Mouse (Mus musculus) spleen, adult 2 months (tissue): ENCODE data around the gene Kcnt2. TPM values are rescaled to one million over a fixed set of nuclear protein-coding genes. Genes with fewer than 3 reads are reported as not detected.

Experiments used
- DNase-seq, 2 experiments: peaks; one replicate each; pipeline versions ENCODE4 v3.0.0 to v3.0.0-alpha.2; 2012 to 2021; ENCODE audit warnings: low spot score in 2 of 2, low read depth in 1 of 2
- H3K27ac ChIP-seq: fragments of 200-500 bp; 2 replicates; pipeline ENCODE4 v1.5.1; 2012; ENCODE audit warnings: low read length, inconsistent platforms; ENCODE audit not compliant: insufficient read depth
- H3K27me3 ChIP-seq: fragments of 200-500 bp; 2 replicates; pipeline ENCODE4 v1.6.1; 2012; ENCODE audit warnings: mild to moderate bottlenecking, moderate library complexity, low read length, inconsistent platforms; ENCODE audit not compliant: control insufficient read depth, insufficient read depth
- H3K36me3 ChIP-seq: fragments of 200-500 bp; 2 replicates; pipeline ENCODE4 v1.6.1; 2012; ENCODE audit warnings: mild to moderate bottlenecking, low read length, inconsistent platforms; ENCODE audit not compliant: control insufficient read depth, insufficient read depth
- H3K4me1 ChIP-seq: fragments of 200-500 bp; 2 replicates; pipeline ENCODE4 v1.6.1; 2011; ENCODE audit warnings: inconsistent platforms; ENCODE audit not compliant: control insufficient read depth, insufficient read depth, insufficient read length
- H3K4me3 ChIP-seq: fragments of 200-500 bp; 2 replicates; pipeline ENCODE4 v1.5.1; 2011; ENCODE audit warnings: mild to moderate bottlenecking, inconsistent platforms; ENCODE audit not compliant: insufficient read depth, insufficient read length; ENCODE audit errors: extremely low read depth
- CTCF ChIP-seq: fragments of 200-500 bp; IDR thresholded peaks from 2 replicates; pipeline ENCODE4 v1.5.1; 2011; ENCODE audit warnings: mild to moderate bottlenecking, inconsistent platforms; ENCODE audit not compliant: insufficient read depth, insufficient read length, insufficient replicate concordance; ENCODE audit errors: extremely low read depth
- POLR2A ChIP-seq: fragments of 200-500 bp; IDR thresholded peaks from 2 replicates; pipeline ENCODE4 v1.6.1; 2011; ENCODE audit warnings: low read depth, low read length, inconsistent platforms
- WGBS: fragments of 180-500 bp; shearing (Covaris S2); methylation state at CpG from one replicate; pipeline ENCODE4 v1.1.7; 2018; 5-methylcytosine and 5-hydroxymethylcytosine counted together
- polyA plus RNA-seq: library from polyadenylated mRNA; depleted of rRNA; stranded (reverse); fragments of >200 nt; gene quantifications from 2 replicates; pipeline ENCODE4 v1.2.3, GENCODE M21; 2012; rRNA removed

Gene Kcnt2
- polyA plus RNA-seq, 1 experiment = not detected

DNA sequence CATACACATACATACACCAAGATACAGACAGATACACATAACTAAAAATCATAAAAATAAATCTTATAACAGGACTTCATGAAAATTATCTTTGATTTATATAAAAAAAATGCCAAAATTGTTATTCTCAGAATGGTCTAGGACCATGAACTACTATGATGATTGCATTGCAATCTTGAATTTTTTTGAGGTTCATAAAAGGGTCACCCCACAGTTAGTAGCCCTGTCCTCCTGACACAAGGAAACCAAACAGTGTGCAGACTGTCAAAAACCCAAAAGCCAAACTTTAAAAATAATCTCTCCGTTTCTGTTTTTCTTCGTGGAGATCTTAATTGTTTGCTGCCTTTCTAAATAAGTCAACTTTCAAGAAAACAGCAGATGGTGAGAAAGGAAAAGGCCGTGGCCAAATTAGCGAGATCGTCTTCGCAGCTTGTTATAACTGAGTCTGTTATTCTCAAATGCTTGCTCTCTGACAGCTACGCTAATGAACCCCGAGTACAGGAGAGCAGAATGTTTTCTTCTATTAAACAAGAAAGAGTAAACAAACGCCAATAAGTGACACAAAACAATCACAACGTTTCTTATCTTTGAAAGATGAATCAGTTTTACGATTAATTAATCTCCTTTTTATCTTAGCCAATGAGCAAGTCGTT, 414.9 kb downstream of the Kcnt2 start:
- WGBS = 58% methylated on average over 12 of the region's 12 CpGs
- no peak overlapping the region for H3K4me3 ChIP-seq
- no peaks in the 10 kb centered on the region for H3K27me3 ChIP-seq
- TF ChIP-seq POLR2A (no peak), CTCF (no peak)
- no peaks in the 10 kb centered on the region for H3K4me1 ChIP-seq
- H3K27ac ChIP-seq = no peak overlapping the region
- no peaks in the 10 kb centered on the region for H3K36me3 ChIP-seq
- DNase-seq = no peak

DNA sequence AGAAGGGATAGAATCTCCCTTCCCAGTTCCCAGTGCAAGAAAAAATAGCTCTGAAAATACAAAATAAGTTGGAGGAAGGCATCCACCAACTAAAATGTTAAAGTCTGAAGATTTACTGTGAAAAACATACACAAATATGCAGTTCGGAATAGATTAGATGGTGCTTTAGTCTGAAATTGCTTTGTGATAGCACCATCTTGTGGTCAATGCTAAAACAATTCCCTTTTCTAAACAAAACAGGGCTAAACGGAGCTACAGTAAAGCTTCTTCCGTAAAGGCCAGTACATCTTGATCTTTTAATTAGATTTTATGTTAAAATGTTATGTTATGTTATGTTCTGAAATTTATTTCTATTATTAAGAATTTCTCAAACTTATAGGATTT, 415.4 kb downstream of the Kcnt2 start:
- no peak for DNase-seq
- Histone ChIP-seq H3K27ac (no peak overlapping the region), H3K36me3 (no peaks in the 10 kb centered on the region), H3K4me1 (no peaks in the 10 kb centered on the region), H3K4me3 (no peak overlapping the region), H3K27me3 (no peaks in the 10 kb centered on the region)
- no peak for TF ChIP-seq POLR2A
- TF ChIP-seq CTCF = no peak
- WGBS = 34% methylated on average over 3 of the region's 3 CpGs

Other genes starting within 250 kb of the Kcnt2 start
- gene Cfh, start 62.4 kb upstream of the Kcnt2 start, polyA plus RNA-seq = 0.76 and 0.83 TPM in 2 replicates